Mouse (Mus musculus) small intestine, adult 2 months (tissue): ENCODE data around the gene Klk5. TPM values are rescaled to one million over a fixed set of nuclear protein-coding genes. Genes with fewer than 3 reads are reported as not detected.

ENCODE experiments used
- H3K27ac ChIP-seq: fragments of 200-500 bp; 2 replicates; pipeline ENCODE4 v1.5.1; 2012; ENCODE audit warnings: low read depth, low read length, control low read depth, inconsistent platforms; ENCODE audit not compliant: insufficient read depth
- H3K27me3 ChIP-seq: fragments of 200-500 bp; 2 replicates; pipeline ENCODE4 v1.6.1; 2012; ENCODE audit warnings: mild to moderate bottlenecking, moderate library complexity, low read length, inconsistent platforms; ENCODE audit not compliant: control insufficient read depth, insufficient read depth
- H3K36me3 ChIP-seq: fragments of 200-500 bp; 2 replicates; pipeline ENCODE4 v1.6.1; 2012; ENCODE audit warnings: mild to moderate bottlenecking, low read length, control low read depth, inconsistent platforms; ENCODE audit not compliant: control insufficient read depth, insufficient read depth
- H3K4me1 ChIP-seq: fragments of 200-500 bp; 2 replicates; pipeline ENCODE4 v1.6.1; 2012; ENCODE audit warnings: low read length, inconsistent platforms, mixed read lengths; ENCODE audit not compliant: control insufficient read depth, insufficient read depth, insufficient read length
- H3K4me3 ChIP-seq: fragments of 200-500 bp; 2 replicates; pipeline ENCODE4 v1.5.1; 2012; ENCODE audit warnings: low read depth, mild to moderate bottlenecking, control low read depth, inconsistent platforms, low read length, moderate library complexity
- CTCF ChIP-seq: fragments of 200-500 bp; IDR thresholded peaks from 2 replicates; pipeline ENCODE4 v1.5.1; 2012; ENCODE audit warnings: low read depth, mild to moderate bottlenecking, control low read depth, inconsistent platforms, low read length, moderate library complexity, mixed read lengths; ENCODE audit not compliant: insufficient replicate concordance, insufficient read length; ENCODE audit errors: extremely low read depth
- POLR2A ChIP-seq: fragments of 200-500 bp; IDR thresholded peaks from 2 replicates; pipeline ENCODE4 v1.6.1; 2012; ENCODE audit warnings: low read depth, mild to moderate bottlenecking, control low read depth, inconsistent platforms, low read length, moderate library complexity
- WGBS: fragments of 180-500 bp; shearing (Covaris S2); methylation state at CpG from one replicate; pipeline ENCODE4 v1.1.7; 2018; 5-methylcytosine and 5-hydroxymethylcytosine counted together
- polyA plus RNA-seq: library from polyadenylated mRNA; depleted of rRNA; stranded (reverse); fragments of >200 nt; gene quantifications from 2 replicates; pipeline ENCODE4 v1.2.3, GENCODE M21; 2012; rRNA removed

Gene Klk5
- polyA plus RNA-seq, 1 experiment: not detected

DNA sequence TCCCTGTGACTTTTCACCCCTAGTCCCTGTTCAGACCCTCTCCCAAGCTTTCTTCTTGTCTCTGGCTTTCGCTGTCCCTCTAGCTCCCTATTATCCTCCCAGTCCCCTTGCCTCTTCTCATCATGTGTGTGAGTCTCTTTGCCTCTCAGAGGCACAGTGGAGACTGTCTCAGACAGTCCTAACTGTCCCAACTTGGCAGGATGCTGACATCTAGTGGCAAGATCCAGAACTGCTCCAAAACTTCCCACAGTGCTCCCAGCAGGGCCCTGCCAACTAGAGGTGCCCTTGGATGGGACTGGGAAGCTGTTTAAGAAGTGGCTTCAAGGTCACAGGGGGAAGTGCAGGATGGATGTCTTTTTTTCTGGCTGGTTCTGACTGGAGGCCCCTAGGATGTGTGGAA, 53.1 kb downstream of the Klk5 start:
- H3K4me3 ChIP-seq: no peak overlapping the region
- no peak for TF ChIP-seq POLR2A
- TF ChIP-seq CTCF: peak; percentile 75; the same call in 1 of the 2 replicates
- 9% methylated on average over 1 of the region's 1 CpGs for WGBS
- H3K36me3 ChIP-seq: no peaks in the 10 kb centered on the region
- H3K4me1 ChIP-seq: no peaks in the 10 kb centered on the region
- H3K27ac ChIP-seq: no peak overlapping the region
- H3K27me3 ChIP-seq: no peaks in the 10 kb centered on the region

Other genes with a start within 250 kb of the Klk5 start
- gene Zfp819, start 234.8 kb upstream of the Klk5 start, polyA plus RNA-seq: 0.05 TPM in 1 of 2 replicates, not detected in the other
- 42.7 and 57.8 TPM in 2 replicates for gene Ceacam18, start 207.3 kb upstream of the Klk5 start, polyA plus RNA-seq
- gene Siglece, start 181.8 kb upstream of the Klk5 start, polyA plus RNA-seq: 2.2 and 3.0 TPM in 2 replicates
- 7.6 and 9.7 TPM in 2 replicates for gene Ctu1, start 170.0 kb upstream of the Klk5 start, polyA plus RNA-seq
- 0.09 TPM in 1 of 2 replicates, not detected in the other for gene Klk14, start 151.6 kb upstream of the Klk5 start, polyA plus RNA-seq
- gene Klk13, start 129.4 kb upstream of the Klk5 start, polyA plus RNA-seq: 0.09 TPM in 1 of 2 replicates, not detected in the other
- not detected in 2 replicates for gene Klk12, start 73.1 kb upstream of the Klk5 start, polyA plus RNA-seq
- not detected in 2 replicates for gene Klk11, start 67.4 kb upstream of the Klk5 start, polyA plus RNA-seq
- gene Klk10, start 60.9 kb upstream of the Klk5 start, polyA plus RNA-seq: 0.19 TPM in 2 replicates
- gene Klk9, start 50.1 kb upstream of the Klk5 start, polyA plus RNA-seq: 0.15 TPM in 1 of 2 replicates, not detected in the other
- 3.6 and 4.4 TPM in 2 replicates for gene Klk8, start 44.4 kb upstream of the Klk5 start, polyA plus RNA-seq
- not detected in 2 replicates for gene Klk7, start 30.7 kb upstream of the Klk5 start, polyA plus RNA-seq
- 0.22 TPM in 1 of 2 replicates, not detected in the other for gene Klk6, start 17.5 kb upstream of the Klk5 start, polyA plus RNA-seq
- gene Klk4, start 39.2 kb downstream of the Klk5 start, polyA plus RNA-seq: not detected in 2 replicates
- not detected in 2 replicates for gene Klk15, start 91.8 kb downstream of the Klk5 start, polyA plus RNA-seq
- gene Klk1b8, start 108.7 kb downstream of the Klk5 start, polyA plus RNA-seq: 0.43 TPM in 1 of 2 replicates, not detected in the other
- not detected in 2 replicates for gene Klk1b1, start 124.8 kb downstream of the Klk5 start, polyA plus RNA-seq
- not detected in 2 replicates for gene Klk1b9, start 134.1 kb downstream of the Klk5 start, polyA plus RNA-seq
- gene Klk1b11, start 153.9 kb downstream of the Klk5 start, polyA plus RNA-seq: 8.5 TPM in 1 of 2 replicates, not detected in the other
- 0.13 TPM in 1 of 2 replicates, not detected in the other for gene Klk1b26, start 170.2 kb downstream of the Klk5 start, polyA plus RNA-seq
- gene Klk1b27, start 210.3 kb downstream of the Klk5 start, polyA plus RNA-seq: 0.52 and 0.65 TPM in 2 replicates